Mouse (Mus musculus) heart, postnatal 0 days (tissue): ENCODE measurements around the gene Nkx1-2.

Experiments used
- CTCF ChIP-seq: IDR thresholded peaks from 2 replicates; pipeline ENCODE4 v1.5.1; 2016; ENCODE audit warnings: antibody characterized with exemption, control low read depth, low read depth
- EP300 ChIP-seq: IDR thresholded peaks from 2 replicates; pipeline ENCODE4 v1.6.1; 2016; ENCODE audit warnings: antibody characterized with exemption, low read depth

GRCm38 (mm10) chr7:132640946-132641345 is 41.5 kb upstream of the Nkx1-2 start:
- TF ChIP-seq EP300 (no peak), CTCF (no peak)
